Mouse (Mus musculus) MEL-GATA-1-ER (cell line): ENCODE data around the gene Pabpc4.

Experiments used
- DNase-seq: peaks from one replicate; pipeline ENCODE4 v3.0.0-alpha.2; 2012; ENCODE audit warnings: low read depth; ENCODE audit errors: extremely low read depth

Gene Pabpc4

GRCm38 (mm10) chr4:123261721-123262401, at the start of gene Pabpc4:
Pabpc4 (plus strand) TSS chr4:123262351.
- DNase-seq = no peak

GRCm38 (mm10) chr4:123213975-123214374, 48.2 kb upstream of the Pabpc4 start:
- DNase-seq = no peak

- no peak for DNase-seq
Measured at GRCm38 (mm10) chr4:123215367-123215766, 46.8 kb upstream of the Pabpc4 start.

- peak; percentile 25 for DNase-seq
Measured at GRCm38 (mm10) chr4:123216782-123217181, 45.4 kb upstream of the Pabpc4 start.

- DNase-seq = no peak
Measured at GRCm38 (mm10) chr4:123219720-123220357, 42.3 kb upstream of the Pabpc4 start.

GRCm38 (mm10) chr4:123220637-123221036, 41.5 kb upstream of the Pabpc4 start:
- DNase-seq = no peak

GRCm38 (mm10) chr4:123223309-123223708, 38.8 kb upstream of the Pabpc4 start:
- DNase-seq = peak; percentile 22

GRCm38 (mm10) chr4:123225718-123226403, 36.3 kb upstream of the Pabpc4 start:
- DNase-seq = no peak

- DNase-seq = no peak
Measured at GRCm38 (mm10) chr4:123227707-123228106, 34.4 kb upstream of the Pabpc4 start.

GRCm38 (mm10) chr4:123228270-123228669, 33.9 kb upstream of the Pabpc4 start:
- no peak for DNase-seq

- DNase-seq = no peak
Measured at GRCm38 (mm10) chr4:123229166-123229565, 33.0 kb upstream of the Pabpc4 start.

GRCm38 (mm10) chr4:123232841-123233240, 29.3 kb upstream of the Pabpc4 start:
- DNase-seq = no peak

GRCm38 (mm10) chr4:123233492-123234084, 28.6 kb upstream of the Pabpc4 start, which contains the start of gene Heyl:
Heyl (plus strand) TSS chr4:123233556.
- no peak for DNase-seq

GRCm38 (mm10) chr4:123235835-123236430, 26.2 kb upstream of the Pabpc4 start:
- no peak for DNase-seq

- DNase-seq = no peak
Measured at GRCm38 (mm10) chr4:123236431-123237031, 25.6 kb upstream of the Pabpc4 start.

GRCm38 (mm10) chr4:123237386-123238266, 24.5 kb upstream of the Pabpc4 start:
- DNase-seq = no peak

GRCm38 (mm10) chr4:123239361-123240203, 22.6 kb upstream of the Pabpc4 start:
- DNase-seq = no peak

- no peak for DNase-seq
Measured at GRCm38 (mm10) chr4:123246221-123246620, 15.9 kb upstream of the Pabpc4 start.

- no peak for DNase-seq
Measured at GRCm38 (mm10) chr4:123246651-123247050, 15.5 kb upstream of the Pabpc4 start.
